Mouse (Mus musculus) kidney, postnatal 0 days (tissue): Measurements from ENCODE around the gene Taar7a. TPM values are rescaled to one million over a fixed set of nuclear protein-coding genes. Genes with fewer than 3 reads are reported as not detected.

ENCODE experiments used
- ATAC-seq: fragments of 200-750 bp; cut with Nextera tagmentation; replicated peaks from 2 replicates; pipeline ENCODE4 v1.8.0; 2017; ENCODE audit warnings: low read depth, moderate number of reproducible peaks, moderate TSS enrichment, moderate library complexity; ENCODE audit not compliant: low FRiP score
- DNase-seq: peaks from one replicate; pipeline ENCODE4 v3.0.0-alpha.2; 2016; ENCODE audit warnings: low spot score
- H3K27ac ChIP-seq: fragments of 300-500 bp; sonication (generic); 2 replicates; pipeline ENCODE4 v1.5.1; 2014; ENCODE audit warnings: mild to moderate bottlenecking
- H3K27me3 ChIP-seq: fragments of 300-500 bp; sonication (generic); 2 replicates; pipeline ENCODE4 v1.6.1; 2014; ENCODE audit warnings: low read length, mixed read lengths; ENCODE audit not compliant: insufficient read depth
- H3K36me3 ChIP-seq: fragments of 300-500 bp; sonication (generic); 2 replicates; pipeline ENCODE4 v1.6.1; 2014; ENCODE audit warnings: low read length, mixed read lengths; ENCODE audit not compliant: insufficient read depth
- H3K4me1 ChIP-seq: fragments of 300-500 bp; sonication (generic); replicated peaks from 2 replicates; pipeline ENCODE4 v1.6.1; 2014; ENCODE audit warnings: antibody characterized with exemption, low read length, mixed read lengths; ENCODE audit not compliant: insufficient read depth
- H3K4me2 ChIP-seq: fragments of 300-500 bp; sonication (generic); 2 replicates; pipeline ENCODE4 v1.6.1; 2014; ENCODE audit warnings: mild to moderate bottlenecking, low read length, moderate library complexity, mixed read lengths
- H3K4me3 ChIP-seq: fragments of 300-500 bp; sonication (generic); replicated peaks from 2 replicates; pipeline ENCODE4 v1.5.1; 2014; ENCODE audit warnings: low read depth, low read length
- H3K9ac ChIP-seq: fragments of 300-500 bp; sonication (generic); 2 replicates; pipeline ENCODE4 v1.6.1; 2014; ENCODE audit warnings: low read depth, low read length
- H3K9me3 ChIP-seq: fragments of 300-500 bp; sonication (generic); replicated peaks from 2 replicates; pipeline ENCODE4 v1.6.1; 2016; ENCODE audit warnings: low read length, inconsistent platforms, mixed read lengths
- CTCF ChIP-seq: IDR thresholded peaks from 2 replicates; pipeline ENCODE4 v1.5.1; 2016; ENCODE audit warnings: antibody characterized with exemption, low read depth, mild to moderate bottlenecking, moderate library complexity
- WGBS: fragments of 180-500 bp; shearing (Covaris S2); extraction: QIAGEN DNeasy Blood & Tissue Kit; methylation state at CpG from one replicate; pipeline ENCODE4 v1.1.7; 2014; 5-methylcytosine and 5-hydroxymethylcytosine counted together
- polyA plus RNA-seq: library from polyadenylated mRNA; unstranded; fragments of >200 nt; fragmentation: Nextera tagmentation; extraction: Ambion mirVana; gene quantifications from 2 replicates; pipeline ENCODE4 v1.2.1, GENCODE M21; 2015

Gene Taar7a
- not detected in 2 replicates for polyA plus RNA-seq

GRCm38 (mm10) chr10:23993381-23993780 is at the start of gene Taar7a:
Gene Taar7a (minus strand): TSS chr10:23993481.
- no peak within 1 kb of the TSS for H3K27ac ChIP-seq
- WGBS = 83% methylated on average over 3 of the region's 3 CpGs
- ATAC-seq (no peak), DNase-seq (no peak)
- H3K4me3 ChIP-seq = no peak within 1 kb of the TSS
- H3K9me3 ChIP-seq = no peaks in the 10 kb centered on the region
- H3K4me1 ChIP-seq = no peaks in the 10 kb centered on the region
- no peaks in the 10 kb centered on the region for H3K27me3 ChIP-seq
- no peaks in the 10 kb centered on the region for H3K36me3 ChIP-seq
- no peak within 1 kb of the TSS for H3K4me2 ChIP-seq
- TF ChIP-seq CTCF = no peak
- H3K9ac ChIP-seq = no peak within 1 kb of the TSS

DNA sequence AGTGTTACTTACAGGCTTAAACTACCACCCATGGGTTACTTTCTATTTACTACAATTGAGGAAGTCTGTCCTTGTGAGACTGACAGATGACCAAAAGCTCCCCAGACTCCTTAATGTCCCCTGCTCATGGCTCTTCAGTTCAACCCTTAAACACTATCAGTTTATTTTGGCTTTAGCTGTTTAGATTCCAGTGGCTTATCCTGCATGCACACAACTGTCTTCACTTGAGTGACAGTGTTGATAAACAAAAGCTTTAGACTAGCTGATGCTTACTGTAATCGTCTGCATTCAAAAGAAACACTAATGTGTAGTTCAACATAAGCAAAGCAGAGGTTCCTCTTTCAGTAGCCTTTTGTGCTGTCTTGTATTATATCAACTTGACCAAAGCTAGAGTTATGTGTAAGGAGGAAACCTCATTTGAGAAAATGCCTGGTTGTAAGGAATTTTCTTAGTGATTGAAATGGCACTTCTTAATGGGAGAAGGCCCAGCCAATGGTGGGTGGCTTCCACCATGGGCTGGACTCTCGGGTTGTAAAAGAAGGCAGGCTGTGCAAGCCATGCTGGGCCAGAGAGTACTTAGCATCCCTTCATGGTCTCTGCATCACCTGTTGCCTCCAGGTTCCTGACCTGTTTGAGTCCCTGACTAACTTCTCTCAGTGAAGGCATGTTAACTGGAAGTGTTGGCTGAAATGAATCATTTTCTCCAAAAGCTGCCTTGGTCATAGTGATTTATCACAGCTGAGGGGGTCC is 47.0 kb upstream of the Taar7a start:
- Histone ChIP-seq H3K9me3 (no peaks in the 10 kb centered on the region), H3K36me3 (no peaks in the 10 kb centered on the region), H3K27me3 (no peaks in the 10 kb centered on the region), H3K4me1 (no peaks in the 10 kb centered on the region), H3K27ac (no peak overlapping the region), H3K9ac (no peak overlapping the region), H3K4me3 (no peak overlapping the region), H3K4me2 (no peak overlapping the region)
- no peak for TF ChIP-seq CTCF
- no peak for DNase-seq
- WGBS = 70% methylated on average over 2 of the region's 2 CpGs
- ATAC-seq = no peak

- no peak within 1 kb of the TSS for H3K9ac ChIP-seq
- H3K4me1 ChIP-seq = no peaks in the 10 kb centered on the region
- no peaks in the 10 kb centered on the region for H3K27me3 ChIP-seq
- H3K4me2 ChIP-seq = no peak within 1 kb of the TSS
- H3K36me3 ChIP-seq = no peaks in the 10 kb centered on the region
- ATAC-seq (no peak), DNase-seq (no peak)
- H3K4me3 ChIP-seq = no peak within 1 kb of the TSS
- TF ChIP-seq CTCF = no peak
- 92% methylated on average over 2 of the region's 2 CpGs for WGBS
- H3K27ac ChIP-seq = no peak within 1 kb of the TSS
- H3K9me3 ChIP-seq = no peaks in the 10 kb centered on the region
Observed at GRCm38 (mm10) chr10:24037314-24037713, 44.0 kb upstream of the Taar7a start, which contains the start of gene Taar7e. Gene Taar7e (plus strand): TSS chr10:24037614.

- no peak for TF ChIP-seq CTCF
- Histone ChIP-seq H3K9ac (no peak overlapping the region), H3K27ac (no peak overlapping the region), H3K4me1 (no peaks in the 10 kb centered on the region), H3K27me3 (no peaks in the 10 kb centered on the region), H3K9me3 (no peaks in the 10 kb centered on the region), H3K4me3 (no peak overlapping the region), H3K4me2 (no peak overlapping the region), H3K36me3 (no peaks in the 10 kb centered on the region)
- DNase-seq (no peak), ATAC-seq (no peak)
Observed at GRCm38 (mm10) chr10:24031347-24031746, 38.1 kb upstream of the Taar7a start.

- no peak within 1 kb of the TSS for H3K4me3 ChIP-seq
- ATAC-seq = no peak
- TF ChIP-seq CTCF = no peak
- no peak for DNase-seq
- H3K9ac ChIP-seq = no peak within 1 kb of the TSS
- no peaks in the 10 kb centered on the region for H3K4me1 ChIP-seq
- no peak within 1 kb of the TSS for H3K27ac ChIP-seq
- no peak within 1 kb of the TSS for H3K4me2 ChIP-seq
- H3K36me3 ChIP-seq = no peaks in the 10 kb centered on the region
- H3K27me3 ChIP-seq = no peaks in the 10 kb centered on the region
- H3K9me3 ChIP-seq = no peaks in the 10 kb centered on the region
Observed at GRCm38 (mm10) chr10:24026922-24027321, 33.6 kb upstream of the Taar7a start, which contains the start of gene Taar7d. Gene Taar7d (plus strand): TSS chr10:24027222.

GRCm38 (mm10) chr10:24008143-24008542 is 14.9 kb upstream of the Taar7a start:
- H3K4me1 ChIP-seq = no peaks in the 10 kb centered on the region
- ATAC-seq = no peak
- no peaks in the 10 kb centered on the region for H3K27me3 ChIP-seq
- no peak overlapping the region for H3K4me2 ChIP-seq
- H3K27ac ChIP-seq = no peak overlapping the region
- no peaks in the 10 kb centered on the region for H3K36me3 ChIP-seq
- TF ChIP-seq CTCF = no peak
- no peak overlapping the region for H3K4me3 ChIP-seq
- no peak overlapping the region for H3K9ac ChIP-seq
- 89% methylated on average over 1 of the region's 1 CpGs for WGBS
- DNase-seq = no peak
- H3K9me3 ChIP-seq = no peaks in the 10 kb centered on the region
